Mouse (Mus musculus) C3H10T1/2 (cell line): ENCODE measurements around the gene Med6. TPM values are rescaled to one million over a fixed set of nuclear protein-coding genes. Genes with fewer than 3 reads are reported as not detected.

Experiments
- polyA plus RNA-seq, 2 experiments: library from polyadenylated mRNA; unstranded; fragments of >200 nt; fragmentation: generic; extraction: Trizol; gene quantifications; one replicate each; pipeline ENCODE4 v1.2.1; 2012; ENCODE audit warnings: missing spikeins in 2 of 2

Gene Med6
- polyA plus RNA-seq = 10 to 100 TPM in 1 of 2 experiments, 1 to 10 TPM in 1; 1.8 to 25.5 TPM

DNA sequence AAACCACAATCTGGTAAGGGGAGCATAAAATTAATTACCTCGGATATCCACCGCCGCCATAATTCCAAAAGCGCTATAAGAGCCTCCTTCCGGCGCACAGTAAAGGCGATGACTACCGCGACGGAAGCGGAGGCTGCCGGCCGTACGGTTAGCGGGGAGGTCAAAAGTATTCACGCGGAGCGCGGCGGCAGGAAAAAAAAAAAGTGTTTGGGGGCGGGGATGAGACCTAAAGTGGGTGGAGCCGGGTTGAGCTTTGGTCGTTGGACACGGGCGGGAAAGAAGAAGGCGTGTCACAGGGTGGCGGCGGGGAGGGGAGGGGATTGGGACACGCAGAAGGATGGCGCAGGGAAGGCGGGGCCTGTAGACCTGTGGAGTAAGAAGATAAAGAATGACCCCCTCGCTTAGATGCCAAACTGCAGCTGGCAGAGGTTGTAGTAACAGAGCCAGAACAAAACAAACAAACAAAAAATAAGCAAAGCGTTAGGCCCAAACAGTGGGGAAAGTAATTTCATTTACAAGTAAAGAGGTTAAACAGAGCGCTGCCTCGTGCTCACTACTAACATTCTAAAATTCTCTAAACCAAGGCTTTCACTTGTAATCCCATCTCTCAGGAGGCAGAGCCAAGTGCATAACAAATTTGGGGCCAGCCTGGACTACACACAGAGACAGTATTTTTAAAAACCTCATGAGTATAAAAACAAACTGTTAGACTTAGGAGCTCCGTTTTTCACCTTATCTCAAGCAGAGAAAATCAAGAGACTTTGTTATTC is at the start of gene Med6:
TSS of gene Med6 (minus strand) at position 107 of the 770 bp plus-strand sequence.

DNA sequence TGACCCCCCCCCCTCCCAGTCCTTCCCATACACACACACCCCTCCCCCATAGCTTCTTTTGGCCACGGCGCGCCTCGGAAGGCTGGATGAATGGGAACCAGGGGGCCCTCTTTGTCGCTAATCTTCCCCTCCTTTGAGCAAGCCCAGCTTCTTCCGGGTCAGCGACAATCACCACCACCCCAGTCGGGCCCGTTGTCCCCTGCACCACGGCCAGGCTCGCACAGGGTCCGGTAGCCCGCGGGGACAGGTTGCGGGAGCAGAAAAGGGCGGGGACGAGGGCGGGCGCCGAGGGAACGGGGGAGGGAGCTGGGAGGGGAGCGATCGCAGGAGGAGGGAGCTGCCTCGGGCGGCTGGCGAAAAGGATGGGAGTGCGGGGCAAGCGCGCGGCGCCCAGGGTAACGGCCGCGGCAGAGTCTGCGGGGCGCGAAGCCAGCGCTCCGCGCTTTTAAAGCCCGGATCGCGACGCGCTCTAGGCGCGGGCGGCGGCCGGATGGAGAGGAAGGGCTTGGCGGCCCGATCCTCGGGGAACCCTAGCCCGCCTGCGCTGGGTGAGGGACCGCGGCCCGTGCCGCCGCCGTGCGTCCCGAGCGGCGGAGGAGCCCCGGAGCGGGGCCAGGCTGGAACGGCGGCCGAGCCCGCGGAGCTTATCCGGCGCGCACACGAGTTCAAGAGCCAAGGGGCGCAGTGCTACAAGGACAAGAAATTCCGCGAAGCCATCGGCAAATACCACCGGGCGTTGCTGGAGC is 36.3 kb upstream of the Med6 start, which contains the start of gene Ttc9:
TSS of gene Ttc9 (plus strand) at position 335 of the 746 bp plus-strand sequence.

DNA sequence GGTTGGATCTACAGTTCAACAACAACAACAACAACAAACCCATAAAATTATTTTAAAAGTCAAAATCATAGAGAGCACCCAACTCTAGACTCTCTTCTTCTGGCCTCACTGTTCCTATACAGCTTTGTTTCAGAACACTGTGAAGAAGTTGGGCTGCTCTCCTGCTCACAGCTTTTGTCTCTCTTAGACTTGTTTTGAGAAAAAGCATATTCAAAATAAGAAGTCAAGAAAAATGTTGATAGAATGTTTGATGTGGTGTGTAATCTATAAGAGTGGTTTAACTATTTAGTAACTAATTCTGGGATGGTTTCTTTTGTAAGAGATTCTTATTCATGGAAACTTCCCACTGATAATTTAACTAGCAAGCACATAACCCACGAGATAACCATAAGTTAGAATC is 26.4 kb downstream of the Med6 start, which contains the start of gene Adam21:
TSS of gene Adam21 (minus strand) at position 101 of the 400 bp plus-strand sequence.

DNA sequence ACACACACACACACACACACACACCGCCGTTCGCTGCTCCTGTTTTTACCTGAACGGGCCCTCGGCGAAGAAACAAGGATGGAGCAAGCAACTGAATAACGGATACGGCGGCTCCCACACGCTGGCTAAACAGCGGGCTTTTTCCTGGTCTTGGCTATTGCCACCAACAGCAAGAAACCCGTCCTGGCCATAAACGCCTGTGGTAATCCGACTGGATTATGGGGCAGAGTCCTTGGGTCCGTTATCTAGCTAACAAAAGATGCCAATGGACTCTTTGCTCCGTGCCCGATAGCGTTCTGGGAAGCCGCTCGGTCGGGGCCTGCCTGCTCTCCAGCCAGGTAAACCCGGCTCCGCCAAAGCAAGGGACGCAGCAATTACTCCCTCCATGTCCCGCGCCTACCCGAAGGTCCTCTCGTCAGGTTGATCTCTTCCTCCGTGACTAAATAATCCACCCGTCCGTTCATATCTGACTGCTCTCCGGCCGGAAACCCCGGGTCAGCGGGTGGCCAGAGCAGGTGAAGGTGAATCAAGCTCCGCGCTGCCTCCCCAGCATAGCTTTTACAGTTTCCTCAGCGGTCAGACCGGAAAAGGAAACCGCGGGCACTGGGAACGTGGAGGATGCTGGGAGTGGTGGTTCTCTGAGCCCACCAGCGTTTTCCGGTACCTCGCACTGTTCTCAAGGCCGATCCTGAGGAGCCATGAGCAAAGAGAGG is 62.3 kb downstream of the Med6 start, which contains the start of the genes Gm20498 and Synj2bp:
TSS of gene Gm20498 (minus strand) at position 590 of the 713 bp plus-strand sequence.
TSS of gene Synj2bp (minus strand) at position 596 of the 713 bp plus-strand sequence.

Other genes with a start within 250 kb of the Med6 start
- gene Gm4787, start 215.5 kb downstream of the Med6 start, polyA plus RNA-seq = under 1 TPM; 0.02 to 0.27 TPM
- under 1 TPM in 1 of 2 experiments, not detected in 1; 0.32 TPM for gene Adam4, start 173.1 kb downstream of the Med6 start, polyA plus RNA-seq
- 10 to 100 TPM; 19.8 to 74.8 TPM for gene Cox16, start 109.9 kb downstream of the Med6 start, polyA plus RNA-seq
- gene Gm20498, start 62.1 kb downstream of the Med6 start, polyA plus RNA-seq = 10 to 100 TPM in 1 of 2 experiments, 1 to 10 TPM in 1; 7.7 to 17.5 TPM
- gene Synj2bp, start 62.1 kb downstream of the Med6 start, polyA plus RNA-seq = 1 to 10 TPM; 4.7 to 9.7 TPM
- gene Adam21, start 26.5 kb downstream of the Med6 start, polyA plus RNA-seq = under 1 TPM in 1 of 2 experiments, not detected in 1; 0.05 TPM
- gene Ttc9, start 36.2 kb upstream of the Med6 start, polyA plus RNA-seq = under 1 TPM; 0.45 to 0.98 TPM
- under 1 TPM in 1 of 2 experiments, not detected in 1; 0.01 TPM for gene Map3k9, start 186.2 kb upstream of the Med6 start, polyA plus RNA-seq